Mouse (Mus musculus): Measurements from ENCODE around the gene Olfr1373.
"Not testable (repeated sequence)": the region's sequence is repeated elsewhere in the genome, so short reads cannot be mapped to it uniquely, and the experiment has no call there.

Gene Olfr1373

DNA sequence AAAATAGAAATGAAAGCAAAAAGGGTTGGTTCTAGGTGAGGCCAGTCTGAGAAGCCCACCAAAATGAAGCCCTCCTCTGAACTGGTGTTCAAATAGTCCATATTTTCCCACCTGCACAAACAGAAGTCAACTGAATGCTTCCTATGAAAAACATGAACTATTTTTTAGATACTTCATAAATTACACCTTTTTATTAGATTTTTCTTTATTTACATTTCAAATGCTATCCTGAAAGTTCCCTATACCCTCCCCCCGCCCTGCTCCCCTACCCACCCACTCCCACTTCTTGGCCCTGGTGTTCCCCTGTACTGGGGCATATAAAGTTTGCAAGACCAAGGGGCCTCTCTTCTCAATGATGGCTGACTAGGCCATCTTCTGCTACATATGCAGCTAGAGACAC is at the start of gene Olfr1373:
Gene Olfr1373, minus strand, starts transcription at position 101 of the 400 bp plus-strand sequence.
- not testable (repeated sequence) for DNase-seq (ENCODE audit: low spot score)

DNA sequence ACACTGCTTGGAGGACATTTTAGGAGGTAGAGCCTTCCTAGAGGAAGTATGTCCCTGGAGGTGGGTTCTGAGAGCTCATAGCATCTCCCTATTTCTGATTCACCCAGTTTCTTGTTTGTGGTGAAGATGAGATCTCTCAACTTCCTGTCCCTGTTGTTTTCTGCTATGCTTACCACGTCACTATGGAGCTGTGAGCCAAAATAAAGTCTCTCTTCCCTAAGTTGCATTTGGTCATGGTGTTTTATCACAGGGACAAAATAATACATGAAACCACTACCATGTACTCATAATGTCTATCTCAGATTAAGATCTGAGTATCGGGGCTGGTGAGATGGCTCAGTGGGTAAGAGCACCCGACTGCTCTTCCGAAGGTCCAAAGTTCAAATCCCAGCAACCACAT is 35.3 kb upstream of the Olfr1373 start:
- not testable (repeated sequence) for DNase-seq (ENCODE audit: low spot score)

DNA sequence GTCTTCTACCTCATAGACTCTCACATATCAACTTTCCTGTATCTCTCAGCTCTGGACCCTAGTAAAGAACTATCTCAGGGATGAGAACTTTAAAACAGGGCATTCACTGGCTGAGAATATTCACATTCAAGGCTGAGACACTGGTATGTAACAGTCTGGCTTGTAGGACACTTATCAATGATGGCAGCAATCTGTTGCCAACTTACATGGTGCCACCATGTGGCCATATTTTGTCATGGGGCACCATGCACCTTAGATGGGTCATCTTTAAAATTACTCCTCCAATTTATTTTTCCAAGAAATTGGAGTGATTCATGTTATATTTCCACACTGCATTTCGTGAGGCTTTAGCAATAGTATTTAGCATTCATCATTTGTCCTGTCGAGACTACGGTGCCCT is 34.6 kb upstream of the Olfr1373 start:
- not testable (repeated sequence) for DNase-seq (ENCODE audit: low spot score)

DNA sequence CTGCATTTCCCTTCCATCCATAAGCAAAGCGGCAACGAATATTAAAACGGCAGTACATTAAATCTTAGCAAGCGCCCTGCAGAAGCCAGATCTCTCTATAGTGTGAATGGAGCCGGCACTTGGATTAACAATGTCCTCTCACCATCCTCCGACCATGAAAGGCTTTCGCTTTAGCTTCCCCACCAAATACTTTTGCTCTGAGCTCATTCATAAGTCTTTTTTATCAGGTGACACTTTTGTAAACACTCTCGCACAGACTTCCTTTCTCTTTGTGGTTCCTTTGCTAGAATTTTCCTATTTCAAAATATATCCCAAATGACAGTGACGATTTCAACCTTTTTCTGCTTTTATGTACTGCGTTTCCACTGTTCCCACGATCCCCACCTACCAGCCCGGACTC is 23.1 kb upstream of the Olfr1373 start:
- DNase-seq (ENCODE audit: low spot score) = no peak

DNA sequence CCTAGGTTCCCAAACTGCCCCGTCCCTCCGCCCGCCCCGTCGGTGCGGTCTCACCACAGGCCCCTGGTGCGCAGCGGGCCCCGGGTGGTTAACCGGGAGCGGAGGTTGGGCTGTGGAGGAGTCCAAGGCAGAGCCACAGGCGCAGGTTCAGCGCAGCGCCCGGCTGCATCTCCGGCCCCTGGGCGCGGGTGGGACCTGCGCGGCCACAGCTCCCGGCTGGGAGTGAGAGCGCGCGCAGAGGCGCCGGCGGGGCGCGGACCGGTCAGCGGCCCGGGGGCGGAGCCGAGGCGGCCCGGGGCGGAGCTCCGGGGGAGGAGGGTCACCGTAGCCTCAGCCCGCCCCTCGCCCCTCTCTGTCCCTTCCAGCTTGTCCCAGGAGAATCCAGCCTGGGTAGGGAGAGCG is 22.6 kb upstream of the Olfr1373 start:
- DNase-seq (ENCODE audit: low spot score) = not testable (repeated sequence)

DNA sequence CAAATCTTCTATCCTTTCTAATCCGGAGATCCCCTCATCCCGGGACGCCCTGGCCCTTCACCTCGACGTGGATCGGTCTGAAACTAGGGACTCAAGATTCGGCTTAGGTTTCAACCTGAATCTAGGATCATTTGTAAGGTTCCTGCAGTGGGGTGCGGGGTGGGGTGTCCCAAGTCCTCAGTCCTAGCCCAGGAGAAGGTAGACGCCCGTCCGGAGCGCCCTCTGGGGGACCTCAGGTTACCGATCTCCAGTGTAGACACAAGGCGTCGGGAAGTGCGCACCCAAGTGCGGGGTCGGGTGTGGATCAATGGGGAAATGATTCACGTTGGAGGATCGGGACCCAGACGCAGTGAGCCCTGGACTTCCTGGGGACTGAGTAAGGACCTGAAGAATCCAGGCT is 21.8 kb upstream of the Olfr1373 start:
- no peak for DNase-seq (ENCODE audit: low spot score)

DNA sequence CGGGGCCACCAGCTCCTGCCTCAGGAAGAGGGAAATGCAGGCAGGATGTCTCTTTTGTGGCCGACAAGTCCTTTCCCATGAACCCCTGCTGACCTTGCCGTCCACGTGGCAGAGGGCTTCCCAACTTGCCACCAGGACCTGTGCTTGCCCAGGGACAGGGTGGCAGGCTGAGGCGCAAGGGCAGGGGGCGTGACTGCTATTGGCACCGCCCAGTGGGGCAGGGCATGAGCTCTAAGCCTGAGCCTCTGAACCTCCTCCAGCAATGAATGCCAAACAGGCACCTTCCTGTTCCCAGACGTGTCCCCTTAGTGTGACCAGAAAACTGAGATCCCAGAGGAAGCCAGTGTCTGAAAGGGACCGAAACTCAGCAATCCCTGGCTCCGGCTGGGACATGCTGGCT is 18.6 kb upstream of the Olfr1373 start:
- no peak for DNase-seq (ENCODE audit: low spot score)

DNA sequence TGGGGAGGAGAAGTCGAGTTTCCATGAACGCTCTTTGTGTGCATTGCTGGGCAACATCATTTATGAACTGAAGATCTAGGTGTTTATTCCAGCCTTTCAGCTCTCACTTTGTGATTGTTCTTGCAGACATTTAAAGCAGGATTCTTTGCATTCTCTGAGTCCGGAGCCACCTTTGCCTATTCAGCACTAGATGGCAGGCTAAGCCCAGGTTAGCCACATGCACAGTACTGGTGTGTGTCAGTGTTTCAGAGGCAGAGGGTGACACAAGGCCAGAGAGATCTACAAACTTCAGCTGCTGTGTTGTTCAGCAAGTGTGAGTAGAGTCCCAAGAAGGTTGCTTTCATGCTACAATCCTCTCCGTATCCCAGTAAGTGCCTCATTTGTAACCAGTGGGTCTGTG is 1.7 kb downstream of the Olfr1373 start:
- peak; percentile 60 for DNase-seq (ENCODE audit: low spot score)

DNA sequence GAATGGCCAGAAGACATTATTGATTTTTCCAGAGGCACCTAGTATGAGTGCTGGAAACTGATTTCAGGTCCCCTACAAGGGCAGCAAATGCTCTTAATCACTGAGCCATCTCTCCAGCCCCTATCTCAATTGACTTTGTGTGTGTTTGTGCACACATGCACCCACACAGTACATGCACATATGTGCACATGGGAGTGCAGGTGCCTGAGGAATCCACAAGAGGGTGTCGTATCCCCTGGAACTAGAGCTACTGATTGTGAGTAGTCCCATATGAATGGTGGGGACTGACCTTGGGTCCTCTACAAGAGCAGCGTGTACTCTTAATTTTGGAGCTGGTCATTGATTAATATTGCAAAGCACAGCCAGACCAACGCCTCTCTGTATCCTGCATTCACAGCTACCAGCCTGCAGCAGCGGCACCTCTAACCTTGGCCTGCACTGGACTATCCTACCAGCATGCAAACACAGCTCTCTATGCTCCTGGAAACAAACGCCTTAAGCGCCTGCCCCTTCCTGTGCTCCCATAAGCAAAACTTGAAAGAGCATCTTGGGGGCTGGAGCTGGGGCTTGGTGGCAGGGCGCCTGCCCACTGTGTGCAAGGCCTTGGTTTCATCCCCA is 14.8 kb downstream of the Olfr1373 start:
- no peak for DNase-seq (ENCODE audit: low spot score)

DNA sequence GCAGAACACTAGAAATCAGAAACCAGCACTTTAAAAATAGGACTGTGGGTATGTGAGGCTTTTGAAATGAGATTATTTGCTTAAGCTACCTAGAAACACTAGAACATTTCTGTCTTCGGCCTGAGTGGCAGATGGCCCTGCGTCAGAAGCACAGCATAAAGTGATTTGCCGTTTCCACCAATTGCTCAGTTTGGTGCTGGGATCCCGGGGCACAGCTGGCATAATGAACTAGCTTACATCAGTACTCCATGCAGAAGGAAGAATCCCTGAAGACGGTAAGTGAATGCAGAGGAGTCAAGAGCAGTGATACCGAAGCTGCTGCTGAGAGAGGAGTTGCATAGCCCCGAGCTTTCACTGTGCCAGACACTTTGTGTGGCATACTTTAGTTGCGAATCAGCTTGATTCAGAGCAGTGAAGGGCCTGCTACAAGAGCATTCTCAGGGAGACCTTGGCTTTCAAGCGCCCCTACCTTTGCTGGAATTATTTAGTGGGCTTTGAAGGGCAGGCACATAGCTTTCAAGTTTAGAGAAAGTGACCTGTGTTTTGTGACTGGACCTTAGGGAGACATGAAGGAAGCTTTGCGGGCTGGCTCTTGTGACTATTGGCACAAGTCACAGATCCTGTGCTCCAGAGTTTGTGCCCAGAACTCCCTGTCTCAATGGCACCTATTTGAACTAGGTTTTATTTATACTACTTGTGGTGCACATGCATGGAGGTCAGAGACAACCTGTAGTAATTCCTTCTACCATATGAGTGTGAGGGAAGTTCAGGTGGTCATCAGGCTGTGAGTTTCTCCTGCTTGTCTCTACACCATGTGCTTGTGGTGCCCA is 15.5 kb downstream of the Olfr1373 start:
- DNase-seq (ENCODE audit: low spot score) = peak; percentile 47

DNA sequence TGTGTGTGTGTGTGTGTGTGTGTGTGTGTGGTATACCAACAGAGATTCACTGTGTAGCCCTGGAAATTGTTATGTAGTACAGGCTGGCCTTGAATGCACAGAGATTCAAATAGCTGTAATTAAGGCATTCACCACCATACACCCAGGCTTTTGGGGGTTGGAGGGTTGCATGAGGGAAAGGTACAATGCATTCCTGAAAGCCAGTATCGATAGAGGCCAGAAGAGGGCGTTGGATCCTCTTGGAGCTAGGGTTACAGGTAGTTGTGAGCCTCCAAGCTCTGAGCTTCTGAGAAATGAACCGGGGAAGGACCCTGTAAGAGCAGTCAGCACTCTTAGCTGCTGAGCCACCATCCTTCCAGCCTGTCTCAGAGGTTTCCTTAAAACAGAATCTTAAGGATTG is 16.2 kb downstream of the Olfr1373 start:
- DNase-seq (ENCODE audit: low spot score) = no peak

DNA sequence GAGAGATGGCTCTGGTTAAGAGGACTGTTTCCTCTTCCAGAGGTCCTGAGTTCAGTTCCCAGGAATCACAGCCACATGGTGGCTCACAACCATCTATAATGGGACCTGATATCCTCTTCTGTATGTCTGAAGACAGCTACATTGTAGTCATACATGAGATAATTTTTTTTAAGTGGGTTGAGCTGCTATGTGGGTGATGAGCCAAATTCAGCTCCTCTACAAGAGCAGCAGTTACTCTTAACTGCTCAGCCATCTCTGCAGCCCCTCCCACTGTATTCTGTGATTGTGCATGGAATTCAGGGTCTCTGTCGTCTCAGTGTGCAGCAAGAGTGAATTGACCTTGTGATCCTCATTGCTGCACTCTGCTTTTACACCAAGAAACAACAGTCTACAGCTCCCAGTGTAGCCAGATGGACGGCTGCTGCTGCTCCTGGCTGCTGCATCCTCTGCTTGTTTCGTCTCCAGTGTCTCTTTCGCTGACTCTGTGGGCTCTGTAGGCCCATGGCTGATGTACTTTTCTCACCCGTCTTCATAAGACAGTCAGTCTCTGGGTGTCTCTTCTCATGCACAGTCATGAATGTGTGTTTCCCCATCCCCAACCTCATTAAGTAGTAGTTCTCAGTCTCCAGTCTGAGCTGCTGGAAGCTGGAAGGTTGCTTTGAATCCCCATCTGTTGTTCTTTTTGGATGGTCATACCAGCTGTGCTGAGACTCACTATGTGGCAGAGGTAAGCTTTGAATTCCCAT is 16.8 kb downstream of the Olfr1373 start:
- peak; percentile 24 for DNase-seq (ENCODE audit: low spot score)

DNA sequence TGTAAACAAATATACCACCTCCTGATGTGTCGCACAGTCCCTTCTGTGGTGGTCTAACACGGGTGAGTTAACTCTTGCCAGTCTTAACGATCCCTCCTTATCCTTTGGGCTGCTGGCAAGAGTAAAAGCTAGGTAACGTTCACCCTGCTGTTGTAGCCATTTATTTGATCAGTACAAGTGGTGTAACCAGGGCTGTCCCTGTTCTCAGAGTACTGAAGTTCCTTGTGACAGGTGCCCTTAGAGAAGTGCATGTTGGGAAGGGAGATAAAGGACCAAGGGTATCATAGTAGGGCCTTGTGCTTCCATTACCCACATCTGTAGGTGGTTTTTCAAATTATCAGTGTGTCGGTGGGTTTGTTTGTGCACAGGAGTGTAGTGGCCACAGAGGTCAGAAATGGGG is 17.6 kb downstream of the Olfr1373 start:
- no peak for DNase-seq (ENCODE audit: low spot score)

DNA sequence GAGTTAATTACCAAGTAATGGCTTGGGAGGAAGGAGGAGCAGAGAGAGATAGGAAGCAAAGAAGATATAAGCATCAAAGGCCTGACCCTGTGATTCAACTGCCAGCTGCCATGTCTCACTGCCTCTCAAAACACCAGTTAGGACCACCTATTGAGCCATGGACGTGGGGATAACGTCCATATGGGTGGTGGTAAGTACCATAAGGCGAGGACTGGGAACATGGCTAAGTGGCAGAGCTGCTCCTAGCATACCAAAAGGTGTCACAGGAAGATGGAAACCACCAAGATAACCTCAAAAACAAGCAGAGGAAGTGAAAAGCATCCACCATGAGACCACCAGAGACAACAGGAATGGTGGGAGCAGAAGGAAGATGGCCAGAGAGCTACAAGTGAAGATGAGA is 18.2 kb downstream of the Olfr1373 start:
- no peak for DNase-seq (ENCODE audit: low spot score)

DNA sequence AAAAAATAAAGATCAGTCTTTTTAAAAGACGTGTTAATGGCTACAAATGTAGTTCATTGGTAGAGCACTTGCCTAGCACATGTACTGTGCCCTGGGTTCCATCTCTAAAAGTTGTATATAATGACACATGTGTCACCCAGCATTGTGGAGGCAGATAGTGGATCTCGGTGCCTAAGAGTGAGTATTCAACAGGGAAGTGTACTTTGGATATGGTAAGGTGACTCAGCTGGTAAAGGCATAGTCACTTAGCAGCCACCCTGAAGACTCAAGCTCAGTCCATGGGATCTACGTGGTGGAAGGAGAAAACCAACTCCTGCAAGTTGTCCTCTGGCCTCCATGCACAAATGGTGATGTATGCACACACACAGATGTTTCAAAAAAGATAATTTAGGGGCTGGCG is 20.9 kb downstream of the Olfr1373 start:
- no peak for DNase-seq (ENCODE audit: low spot score)

DNA sequence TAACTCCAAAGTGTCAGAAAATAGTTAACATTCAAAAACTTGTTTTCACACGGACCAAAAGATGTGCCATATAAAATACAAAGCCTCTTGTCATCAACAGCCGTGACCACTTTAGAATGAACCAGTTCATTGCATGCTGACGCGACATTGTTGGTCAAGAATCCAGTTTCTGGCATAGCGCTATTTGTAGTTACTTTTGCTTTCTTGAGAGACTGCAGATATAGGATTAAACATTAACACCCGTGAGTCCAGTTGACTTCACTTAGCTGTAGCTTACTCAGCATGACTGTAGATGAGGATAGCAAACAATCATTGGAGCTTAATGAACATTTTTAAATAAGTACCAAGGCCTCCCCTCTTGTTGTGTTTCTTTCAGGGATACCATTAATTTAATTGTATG is 23.3 kb downstream of the Olfr1373 start:
- no peak for DNase-seq (ENCODE audit: low spot score)

DNA sequence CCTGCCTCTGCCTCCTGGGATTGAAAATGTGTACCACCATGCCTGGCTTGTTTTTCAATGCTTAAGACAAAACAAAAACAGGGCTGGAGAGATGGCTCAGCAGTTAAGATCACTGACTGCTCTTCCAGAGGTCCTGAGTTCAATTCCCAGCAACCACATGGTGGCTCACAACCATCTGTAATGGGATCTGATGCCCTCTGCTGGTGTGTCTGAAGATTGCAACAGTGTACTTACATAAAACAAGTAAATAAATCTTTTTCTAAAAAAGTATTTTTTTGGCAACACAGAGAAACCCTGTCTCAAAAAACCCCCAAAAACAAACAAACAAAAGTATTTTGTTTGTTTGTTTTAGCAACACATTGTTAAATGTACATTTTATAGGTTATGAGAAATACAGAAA is 24.9 kb downstream of the Olfr1373 start:
- DNase-seq (ENCODE audit: low spot score) = not testable (repeated sequence)

DNA sequence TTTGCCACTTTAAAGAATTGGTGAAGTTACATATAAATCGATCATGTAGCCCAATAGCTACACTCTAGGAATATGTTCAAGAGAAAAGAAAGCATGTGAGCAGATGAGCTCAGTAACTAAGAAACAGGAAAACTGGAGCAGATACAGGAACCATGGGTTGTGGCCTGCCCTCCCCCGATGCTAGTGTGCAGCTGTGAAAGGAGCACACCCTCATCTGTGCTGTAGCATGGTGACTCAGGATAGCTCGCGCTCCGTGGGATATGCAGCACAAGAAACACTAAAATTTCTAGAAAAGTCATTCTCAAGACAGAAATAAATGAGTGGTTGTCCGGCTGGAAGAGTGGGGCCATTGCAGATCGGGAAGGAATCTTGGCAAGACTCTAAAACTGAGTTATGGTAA is 28.2 kb downstream of the Olfr1373 start:
- DNase-seq (ENCODE audit: low spot score) = no peak

DNA sequence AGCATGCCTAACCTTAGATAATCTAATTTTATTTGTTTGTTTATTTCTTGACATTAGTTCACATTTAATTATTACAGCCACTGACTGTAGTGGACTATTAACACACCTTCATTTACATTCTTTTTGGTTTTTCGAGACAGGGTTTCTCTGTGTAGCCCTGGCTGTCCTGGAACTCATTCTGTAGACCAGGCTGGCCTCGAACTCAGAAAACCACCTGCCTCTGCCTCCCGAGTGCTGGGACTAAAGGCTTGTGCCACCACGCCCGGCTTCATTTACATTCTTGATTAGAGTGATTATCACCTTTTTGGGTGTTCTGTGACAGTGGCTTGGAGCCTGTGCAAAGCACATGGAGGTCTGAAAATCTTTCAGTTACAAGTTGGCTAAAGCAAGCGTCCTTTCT is 29.2 kb downstream of the Olfr1373 start:
- DNase-seq (ENCODE audit: low spot score) = not testable (repeated sequence)

DNA sequence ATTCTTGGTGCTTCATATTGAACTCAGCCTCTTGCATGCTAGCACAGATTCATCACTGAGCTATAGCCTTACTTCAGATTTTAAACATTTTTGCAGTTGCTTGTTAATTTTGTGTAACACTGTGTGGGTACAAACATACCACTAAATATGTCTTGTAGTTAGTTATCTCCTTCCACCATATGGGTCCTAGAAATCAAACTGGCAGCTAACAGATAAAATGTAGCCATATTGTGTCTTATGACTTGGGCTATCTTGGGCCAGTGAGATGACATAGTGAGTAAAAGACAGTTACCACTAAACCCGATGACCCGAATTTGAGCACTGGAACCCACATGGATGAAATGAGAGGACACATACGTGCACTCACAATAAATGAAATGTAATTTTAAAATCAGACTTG is 29.8 kb downstream of the Olfr1373 start:
- no peak for DNase-seq (ENCODE audit: low spot score)

DNA sequence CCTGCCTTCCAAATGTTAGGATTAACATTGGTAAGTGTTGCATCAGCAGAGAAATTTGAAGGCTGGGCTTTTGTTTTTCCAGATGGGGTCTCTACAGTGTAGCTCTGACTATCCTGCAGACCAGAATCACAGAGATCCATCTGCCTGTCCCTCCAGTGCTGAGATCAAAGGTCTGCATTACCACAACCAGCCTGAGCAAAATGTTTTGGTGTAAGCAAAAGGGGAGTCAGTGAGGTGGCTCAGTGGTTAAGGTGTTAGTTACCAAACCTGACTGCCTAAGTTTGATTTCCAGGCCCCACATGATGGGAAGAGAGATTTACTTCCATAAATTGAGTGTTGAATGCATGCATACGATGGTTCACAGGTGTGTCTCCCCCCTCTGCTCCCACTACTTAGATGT is 35.9 kb downstream of the Olfr1373 start:
- DNase-seq (ENCODE audit: low spot score) = no peak

DNA sequence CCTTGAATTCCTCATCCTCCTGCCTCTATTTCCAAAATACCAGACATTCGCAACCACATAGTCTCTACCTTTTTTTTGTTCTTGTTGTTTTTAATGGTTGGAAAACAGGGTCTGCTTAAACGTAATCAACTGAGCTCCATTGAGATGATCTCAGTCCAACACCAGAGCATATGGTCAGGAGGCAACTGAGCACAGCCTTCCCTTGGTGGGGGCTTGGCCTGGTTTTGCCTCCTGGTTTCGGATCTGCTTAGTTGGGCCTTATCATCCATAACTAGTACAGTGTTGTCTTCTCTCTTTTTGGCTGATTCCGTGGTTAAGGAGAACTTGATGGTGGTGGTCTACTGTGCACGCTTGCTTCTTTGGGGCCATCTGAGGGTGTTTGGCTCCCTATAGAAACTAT is 36.5 kb downstream of the Olfr1373 start:
- no peak for DNase-seq (ENCODE audit: low spot score)

DNA sequence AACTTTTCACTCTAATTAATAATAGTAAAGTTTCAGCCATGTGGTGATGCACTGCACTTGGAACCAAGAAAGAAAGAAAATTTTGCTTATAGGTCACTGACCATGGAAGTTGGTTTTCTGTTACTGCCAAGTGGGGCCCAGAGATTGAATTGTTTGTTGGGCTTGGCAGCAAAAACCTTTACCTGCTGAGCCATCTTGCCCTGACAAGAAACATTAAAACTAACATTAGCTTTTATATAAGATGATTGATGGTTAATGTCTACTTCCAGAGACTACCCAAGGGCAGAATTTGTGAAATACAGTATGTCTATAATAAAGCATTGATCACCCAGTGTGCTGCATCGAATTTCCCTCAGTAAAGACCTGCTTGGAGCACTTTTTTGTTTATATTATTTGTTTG is 38.9 kb downstream of the Olfr1373 start:
- no peak for DNase-seq (ENCODE audit: low spot score)

Measured in layer of hippocampus, adult 11-12 months (tissue).